Mouse (Mus musculus): ENCODE results near the gene Camta1.
"Not testable (repeated sequence)": the region's sequence is repeated elsewhere in the genome, so short reads cannot be mapped to it uniquely, and the experiment has no call there.

Gene Camta1

GRCm38 (mm10) chr4:151043281-151043680, 818.4 kb downstream of the Camta1 start:
- DNase-seq, result peak; percentile 45

DNA sequence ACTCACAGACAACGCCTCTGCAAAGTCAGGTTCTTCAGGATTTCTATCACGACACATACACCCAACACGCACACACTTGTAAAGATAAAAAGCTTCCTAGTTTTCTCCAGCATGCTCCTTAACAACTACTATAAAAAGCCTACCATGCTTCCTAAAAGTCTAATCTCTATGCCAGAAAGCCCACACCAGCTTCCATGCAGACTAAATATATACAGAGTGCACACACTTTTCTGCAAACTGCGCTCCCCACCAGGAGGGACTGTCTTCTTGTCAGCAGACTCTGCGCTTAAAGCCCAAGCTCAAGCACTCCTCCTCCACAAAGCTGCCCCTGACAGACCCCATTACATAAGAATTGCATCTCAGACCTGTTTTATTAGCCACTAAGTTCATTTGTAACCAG, 820.2 kb downstream of the Camta1 start:
- DNase-seq, result no peak

DNA sequence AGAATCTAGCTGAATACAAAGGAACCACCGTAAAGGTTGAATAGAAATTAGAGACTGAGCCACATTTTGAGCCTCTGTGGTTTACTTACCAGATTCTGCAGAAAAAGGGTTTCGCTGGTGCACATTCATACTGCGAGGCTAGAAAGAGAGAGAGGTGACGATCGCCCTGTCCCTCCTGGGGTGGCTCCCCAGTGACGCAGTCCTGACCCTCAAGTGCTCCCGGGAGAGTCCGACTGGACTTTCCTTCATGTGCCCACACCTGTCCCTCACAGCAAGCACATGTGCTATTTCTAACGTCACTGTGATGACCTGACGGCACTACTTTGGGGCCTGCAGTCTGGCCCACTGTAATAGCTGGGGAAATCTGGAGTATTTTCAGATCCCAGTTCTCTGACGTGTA, 823.9 kb downstream of the Camta1 start:
- DNase-seq, result no peak

DNA sequence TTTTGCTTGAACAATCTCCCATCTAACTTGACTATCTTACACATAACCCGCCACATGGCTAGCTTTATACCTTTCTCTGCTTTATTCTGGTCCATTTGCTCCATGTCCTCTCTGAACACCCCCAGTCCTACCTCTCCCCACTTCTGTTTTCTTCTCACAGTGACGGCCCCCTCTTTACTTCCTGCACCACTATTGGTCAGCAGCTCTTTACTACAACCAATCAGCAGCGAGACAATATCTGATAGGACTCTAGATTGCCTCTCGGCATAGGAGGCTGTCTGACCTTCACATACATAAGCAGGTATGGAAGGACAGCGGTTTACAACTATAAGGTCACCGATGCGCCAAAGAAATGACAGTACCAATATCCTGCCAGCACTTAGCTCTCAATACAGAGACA, 825.2 kb downstream of the Camta1 start:
- DNase-seq, result no peak

DNA sequence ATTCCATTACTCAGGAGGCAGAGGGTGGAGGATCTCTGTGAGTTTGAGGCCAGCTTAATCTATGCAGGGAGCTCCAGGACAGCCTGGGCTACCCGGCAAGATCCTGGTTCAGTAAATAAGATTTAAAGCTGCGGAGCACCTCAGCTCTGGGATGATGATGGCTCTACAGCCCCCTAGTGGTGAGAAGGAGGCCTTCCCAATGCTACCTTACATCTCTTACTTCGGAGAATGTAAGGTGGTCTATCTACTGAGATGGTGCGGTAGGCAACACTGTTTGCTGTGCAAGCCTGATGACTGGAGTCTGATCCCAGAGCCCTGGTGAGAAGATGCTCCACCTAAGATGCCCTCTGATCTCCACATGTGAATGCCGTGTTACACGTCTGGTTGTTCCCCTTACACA, 834.7 kb downstream of the Camta1 start:
- no peak for DNase-seq

DNA sequence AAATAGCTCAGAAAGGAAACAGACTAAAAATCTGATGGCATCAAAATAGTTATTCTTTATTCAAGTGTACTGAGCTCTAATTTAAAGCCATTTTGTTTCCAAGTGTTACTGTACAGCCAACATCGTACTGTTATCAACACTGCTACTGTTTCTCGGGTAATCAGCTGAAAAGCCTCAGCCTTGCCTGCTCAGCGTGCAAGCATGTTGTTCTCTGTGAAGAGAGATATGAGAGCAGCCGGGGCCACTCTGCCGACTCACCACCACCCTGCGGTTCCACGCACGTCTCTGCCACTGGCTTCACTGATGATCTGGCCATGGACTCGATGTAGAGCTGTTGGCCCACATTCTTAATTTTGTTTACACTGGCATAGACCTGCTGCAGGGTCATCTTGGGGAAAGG, 837.5 kb downstream of the Camta1 start:
- DNase-seq, result no peak

DNA sequence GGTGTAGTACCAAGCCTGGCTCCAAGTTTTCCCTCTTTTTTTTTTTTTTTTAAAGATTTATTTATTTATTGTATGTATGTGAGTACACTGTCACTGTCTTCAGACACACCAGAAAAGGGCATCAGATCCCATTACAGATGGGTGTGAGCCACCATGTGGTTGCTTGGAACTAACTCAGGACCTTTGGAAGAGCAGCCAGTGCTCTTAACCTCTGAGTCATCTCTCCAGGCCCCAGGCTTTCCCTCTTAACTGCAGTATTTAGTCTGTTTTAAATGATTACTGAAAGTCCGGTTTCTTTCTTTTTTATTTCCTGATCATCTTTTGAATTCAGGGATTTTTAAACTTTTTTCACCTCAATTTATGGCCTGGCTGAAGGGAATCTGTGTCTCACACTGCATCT, 844.3 kb downstream of the Camta1 start:
- DNase-seq, result not testable (repeated sequence)

DNA sequence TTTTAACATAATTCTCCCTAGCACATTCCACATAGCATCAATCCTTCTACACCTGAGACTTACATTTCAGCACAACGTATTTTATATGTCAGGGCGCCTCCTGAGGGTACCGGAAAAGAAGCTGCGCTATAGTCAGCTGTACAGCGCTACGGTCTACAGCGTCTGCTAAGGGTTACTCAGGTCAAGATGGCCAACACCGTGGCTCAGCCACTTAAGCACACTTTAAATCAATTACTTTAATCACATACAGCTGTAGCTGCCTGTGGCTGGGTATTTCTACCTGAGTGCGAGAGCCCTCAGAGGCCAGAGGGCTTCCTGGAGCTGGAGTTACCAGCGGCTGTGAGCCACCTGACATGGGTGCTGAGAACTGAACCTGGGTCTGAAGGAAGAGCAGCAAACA, 845.7 kb downstream of the Camta1 start:
- no peak for DNase-seq

DNA sequence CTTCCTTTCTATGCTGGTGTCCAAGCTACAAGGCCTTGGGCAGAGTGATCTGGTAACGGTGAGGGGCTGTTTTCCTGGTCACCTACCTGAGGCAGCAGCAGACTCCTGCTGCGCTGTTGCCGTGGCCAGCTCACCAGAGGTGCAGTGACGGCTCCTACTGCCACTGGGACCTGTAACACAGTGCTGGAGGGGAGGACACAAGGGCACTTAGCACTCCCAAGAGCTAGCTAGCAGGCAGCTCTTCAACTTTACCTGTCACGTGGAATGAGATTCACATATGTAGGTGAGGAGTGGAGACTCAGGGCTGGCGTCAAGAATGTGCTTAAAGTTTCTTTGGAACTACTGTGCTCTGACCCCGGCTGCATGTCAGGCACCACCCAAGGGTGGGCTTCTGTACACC, 851.4 kb downstream of the Camta1 start:
- no peak for DNase-seq

DNA sequence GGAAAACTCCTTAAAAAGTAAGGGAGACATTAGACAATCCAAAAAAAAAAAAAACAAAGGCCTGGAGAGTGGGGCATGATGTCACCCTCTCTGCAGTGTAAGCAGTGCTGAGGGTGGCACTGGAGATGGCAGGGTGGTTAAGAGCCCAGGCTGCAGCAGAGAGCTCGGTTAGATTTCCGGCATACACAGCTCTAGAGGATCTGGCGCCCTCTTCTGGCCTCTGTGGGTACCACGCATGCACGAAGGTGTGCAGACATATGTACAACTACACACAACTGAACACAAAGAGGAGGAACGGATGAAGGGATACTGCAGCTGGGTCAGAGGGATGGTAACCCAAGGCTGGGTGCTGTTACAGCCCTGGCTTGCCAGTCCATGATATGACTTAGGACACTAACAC, 854.7 kb downstream of the Camta1 start:
- DNase-seq, result peak; percentile 17

DNA sequence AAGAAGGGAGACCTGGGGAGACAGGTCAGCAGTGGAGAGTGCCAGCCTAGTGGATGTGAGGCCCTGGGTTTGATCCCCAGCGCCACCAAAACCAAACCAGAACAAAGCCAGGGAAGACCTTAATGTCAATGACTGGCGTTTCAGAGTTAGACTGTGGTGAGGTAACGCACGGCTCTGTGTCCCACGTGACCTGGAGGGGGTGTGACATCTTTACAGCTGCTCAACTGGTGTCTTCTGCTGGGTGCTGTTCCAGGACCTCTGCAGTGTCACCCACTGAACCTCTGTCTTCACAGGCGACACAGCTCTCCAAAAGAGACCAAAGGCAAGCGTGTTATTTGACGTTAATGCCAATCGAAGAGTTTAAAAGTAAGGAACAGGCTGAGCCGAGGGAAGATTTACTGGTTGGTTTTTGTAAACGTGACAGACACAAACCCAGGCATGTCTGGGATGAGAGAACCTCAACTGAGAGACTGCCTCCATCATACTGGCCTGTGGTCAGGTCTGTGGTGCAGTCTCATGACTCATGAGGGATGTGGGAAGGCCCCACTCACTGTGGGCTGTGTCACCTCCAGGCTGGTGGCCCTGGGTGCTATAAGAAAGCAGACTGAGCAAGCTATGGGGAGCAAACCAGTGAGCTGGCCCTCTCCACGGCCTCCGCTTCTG, 855.9 kb downstream of the Camta1 start:
- no peak for DNase-seq

GRCm38 (mm10) chr4:151001397-151001796, 860.3 kb downstream of the Camta1 start:
- DNase-seq, result no peak

- DNase-seq, result no peak
Observed at GRCm38 (mm10) chr4:150998626-150999025, 863.0 kb downstream of the Camta1 start.

DNA sequence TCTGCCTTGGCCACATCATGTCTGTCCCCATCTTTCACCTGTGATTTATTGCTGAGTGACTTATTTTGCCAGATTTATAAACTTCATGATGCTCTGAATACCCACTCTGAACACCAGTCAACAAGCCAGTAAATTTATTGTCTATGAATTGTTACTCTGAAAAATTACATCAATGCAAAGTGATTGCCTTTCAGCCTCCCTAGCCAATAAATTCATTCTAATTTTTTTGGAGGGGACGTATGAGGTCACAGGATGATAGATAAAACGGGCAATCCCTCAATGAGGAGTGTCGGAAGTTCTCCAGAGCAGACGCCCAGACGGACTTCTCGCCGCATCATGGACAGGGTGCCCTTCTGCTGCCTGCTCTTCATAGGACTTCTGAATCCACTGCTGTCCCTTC, 864.9 kb downstream of the Camta1 start, which contains the start of gene Uts2:
TSS of gene Uts2 (plus strand) at position 301 of the 400 bp plus-strand sequence.
- no peak for DNase-seq

GRCm38 (mm10) chr4:150990148-150990547, 871.5 kb downstream of the Camta1 start:
- DNase-seq, result peak; percentile 15

DNA sequence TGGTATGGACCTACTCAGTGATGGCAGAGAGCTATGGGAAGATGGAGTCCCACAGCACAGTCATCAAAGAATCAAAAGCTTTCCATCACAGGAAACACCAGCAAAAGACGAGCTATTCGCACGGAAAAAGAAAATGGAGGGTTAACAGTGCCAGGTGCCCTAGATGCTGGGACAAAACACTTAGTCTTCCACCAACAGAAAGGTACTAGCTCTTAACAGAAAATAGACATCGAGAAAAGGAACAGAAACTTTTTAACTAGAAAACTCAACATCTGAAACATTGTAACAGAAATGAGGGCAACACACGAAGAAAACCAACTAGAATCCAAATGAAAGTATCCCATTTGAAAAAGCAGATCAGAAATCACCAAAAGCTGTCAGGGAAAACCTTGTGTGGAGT, 881.5 kb downstream of the Camta1 start:
- no peak for DNase-seq

GRCm38 (mm10) chr4:150979455-150979854, 882.2 kb downstream of the Camta1 start:
- no peak for DNase-seq

DNA sequence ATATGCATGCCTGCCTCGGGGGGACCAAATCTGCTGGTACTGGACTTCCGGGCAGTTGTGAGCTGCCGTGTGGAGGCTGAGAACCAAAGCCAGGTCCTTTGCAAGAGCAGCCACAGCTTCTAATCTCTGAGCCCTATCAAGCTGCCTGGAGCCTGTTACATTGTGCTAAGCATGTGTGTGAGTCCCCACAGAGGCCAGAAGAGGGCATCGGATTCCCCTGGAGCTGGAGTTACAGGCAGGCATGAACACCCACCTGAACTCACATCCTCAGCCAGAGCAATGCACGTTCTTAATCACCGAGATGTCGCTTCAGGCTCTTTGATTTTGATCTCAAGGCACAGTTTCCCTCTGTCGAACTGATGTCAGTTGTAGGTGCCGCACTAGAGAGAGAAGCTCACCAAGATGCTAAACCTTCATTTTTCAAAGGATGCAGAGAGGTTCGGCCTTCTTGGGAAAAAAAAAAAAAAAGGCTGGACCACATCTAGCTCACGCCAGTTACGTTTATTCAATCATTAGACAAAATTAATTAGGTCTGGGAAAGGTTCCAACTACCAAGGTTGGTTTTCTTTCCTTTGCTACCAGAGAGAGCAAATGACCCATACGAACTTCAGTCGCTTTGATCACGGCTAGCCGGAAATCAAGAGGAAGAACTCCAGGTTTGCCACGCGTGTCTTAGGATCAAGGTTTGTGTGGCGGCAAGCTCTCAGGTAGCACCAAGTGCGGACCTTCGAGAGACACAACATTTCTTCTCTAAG, 883.3 kb downstream of the Camta1 start:
- no peak for DNase-seq

DNA sequence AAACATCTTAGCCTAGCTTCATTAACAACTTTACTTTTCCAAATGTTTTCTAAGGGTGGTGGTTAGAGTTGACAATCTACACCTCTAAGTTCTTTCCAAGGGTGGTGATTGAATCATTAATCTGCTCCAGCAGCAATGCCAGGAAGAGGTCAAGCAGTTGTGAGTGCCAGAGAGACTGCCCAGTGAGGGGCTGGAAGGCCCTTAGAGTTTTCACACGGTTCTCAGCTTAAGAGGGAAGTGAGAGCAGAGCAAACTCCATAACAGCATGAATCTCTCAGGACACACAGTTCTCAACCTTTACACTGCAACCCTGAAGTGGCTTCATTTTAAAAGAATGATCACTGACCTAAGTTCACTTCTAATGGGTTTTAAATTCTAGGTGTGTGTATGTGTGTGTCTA, 886.5 kb downstream of the Camta1 start:
- no peak for DNase-seq

DNA sequence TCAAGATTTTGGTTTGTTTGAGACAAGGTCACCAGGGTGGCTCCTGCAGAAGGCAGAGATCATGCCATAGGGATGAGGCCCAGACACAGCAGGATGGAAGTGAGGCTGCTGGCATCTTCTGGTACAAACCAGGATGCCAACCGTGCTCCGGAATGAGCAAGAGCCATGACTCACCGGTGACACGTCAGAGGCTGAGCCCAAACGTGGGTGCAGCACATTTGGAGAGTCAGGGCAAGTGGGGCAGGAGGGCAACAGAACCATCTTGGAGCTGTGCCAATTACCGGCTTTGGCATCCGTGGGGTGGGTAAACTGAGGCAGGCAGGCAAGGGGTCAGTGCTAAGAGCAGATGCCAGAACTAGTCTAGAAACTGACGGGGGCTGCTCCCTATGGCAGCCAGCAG, 888.4 kb downstream of the Camta1 start:
- no peak for DNase-seq

DNA sequence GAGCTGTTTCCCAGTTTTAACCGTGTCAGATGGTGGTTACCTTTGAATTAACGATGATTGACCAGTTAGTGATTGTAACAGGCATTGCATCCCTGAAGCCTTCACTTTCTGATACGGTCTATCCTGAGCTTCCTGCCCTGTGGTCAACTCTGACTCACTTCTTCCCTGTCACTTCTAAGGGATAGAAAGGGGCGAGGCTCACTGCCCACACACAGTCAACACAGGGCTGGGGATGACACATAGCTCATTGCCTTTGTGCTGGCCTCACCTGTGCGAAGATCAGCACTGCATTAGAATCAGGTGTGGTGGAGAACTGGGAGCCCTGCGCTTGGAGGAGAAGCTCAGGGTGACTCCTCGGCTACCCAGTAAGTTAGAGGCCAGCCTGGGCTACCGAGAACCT, 892.7 kb downstream of the Camta1 start:
- no peak for DNase-seq

DNA sequence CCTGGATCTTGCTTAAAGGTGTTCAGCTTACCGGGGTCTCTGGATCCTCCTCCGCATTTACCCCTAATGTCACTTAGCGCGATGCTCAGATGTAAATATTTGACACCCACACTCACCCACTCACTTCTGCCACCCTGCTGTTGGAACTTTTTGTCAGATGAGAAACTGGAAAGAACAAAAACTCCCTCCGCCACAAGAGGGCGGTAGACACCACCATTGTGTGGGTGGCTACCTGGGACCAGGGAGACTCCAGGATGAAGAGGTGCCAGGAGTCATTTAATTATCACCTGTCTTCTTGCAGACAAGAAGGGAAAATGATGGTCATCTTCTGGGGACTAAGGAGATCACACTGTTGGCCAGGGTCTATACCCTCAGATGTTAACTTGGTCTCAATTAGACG, 895.1 kb downstream of the Camta1 start:
- DNase-seq, result peak; percentile 50

- no peak for DNase-seq
Observed at GRCm38 (mm10) chr4:150965555-150965951, 896.1 kb downstream of the Camta1 start.

Measured in kidney, adult 11 months (tissue).